Mouse (Mus musculus): ENCODE measurements around the gene Myh8. TPM values are rescaled to one million over a fixed set of nuclear protein-coding genes. Genes with fewer than 3 reads are reported as not detected.

The Myh8 gene
- 0.39 and 2.3 TPM in 2 replicates for polyA plus RNA-seq (2015; fragmentation: Nextera tagmentation; extraction: Ambion mirVana)

DNA sequence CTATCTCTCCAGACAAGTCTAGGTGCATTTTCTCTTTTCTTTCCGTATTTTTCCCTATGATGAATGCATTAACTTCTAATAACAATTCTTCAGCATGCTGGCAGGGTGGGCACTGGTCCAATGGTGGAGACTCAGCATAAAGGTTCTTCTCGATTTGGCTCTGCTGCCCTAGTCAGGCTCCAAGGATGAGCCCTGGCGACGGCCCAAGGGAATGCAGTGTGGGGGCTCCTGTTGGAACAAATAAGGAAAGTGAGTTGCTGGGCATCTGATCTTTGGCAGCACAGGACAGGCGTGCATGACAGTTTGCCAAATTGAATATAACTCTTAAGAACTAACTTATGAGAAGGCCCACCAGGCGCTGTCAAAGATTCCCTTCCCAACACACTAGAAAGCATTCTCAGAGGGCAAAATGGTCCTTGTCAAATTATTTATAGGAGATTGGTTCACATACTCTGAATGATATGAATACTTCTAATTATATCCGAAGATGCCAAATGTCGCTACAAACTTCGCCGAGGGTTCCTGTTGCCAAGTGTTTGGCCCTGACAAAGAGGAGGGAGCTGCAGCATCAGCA, at the start of gene Myh8:
Gene Myh8 (plus strand): TSS at position 524 of the 574 bp plus-strand sequence.
- no peaks in the 10 kb centered on the region for H3K36me3 ChIP-seq
- H3K27me3 ChIP-seq, result no peaks in the 10 kb centered on the region
- no peak within 1 kb of the TSS for H3K27ac ChIP-seq
- ATAC-seq (ENCODE audit: borderline replicate concordance, extremely low read depth, low FRiP score, low TSS enrichment), result no peak
- H3K4me1 ChIP-seq, result 0 out of 2 replicates have a peak, but pooled peaks cover 2% of the 10 kb centered on the region
- H3K9me3 ChIP-seq, result no peaks in the 10 kb centered on the region
- WGBS, result 58% methylated on average over 10 of the region's 10 CpGs
- no peak within 1 kb of the TSS for H3K4me2 ChIP-seq
- no peak within 1 kb of the TSS for H3K9ac ChIP-seq
- H3K4me3 ChIP-seq, result no peak within 1 kb of the TSS

DNA sequence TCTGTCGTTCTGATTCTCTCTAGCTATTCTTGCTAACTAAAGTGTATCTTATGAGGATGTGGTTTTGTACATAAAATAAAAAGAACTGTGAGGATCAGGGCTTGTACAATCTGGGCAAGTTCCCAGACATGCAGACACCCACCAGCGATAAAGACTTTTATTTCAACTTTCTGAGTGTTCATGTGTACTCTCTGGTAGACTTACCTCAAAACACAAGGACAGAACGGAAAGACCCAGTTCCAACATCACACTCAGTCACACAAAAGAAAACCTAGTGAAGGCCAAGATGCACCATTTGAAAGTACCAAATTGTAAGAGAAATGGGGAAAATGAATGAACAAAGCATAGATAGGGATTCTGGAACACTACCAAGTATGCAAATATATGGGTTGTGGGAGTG, 48.2 kb upstream of the Myh8 start:
- no peaks in the 10 kb centered on the region for H3K27me3 ChIP-seq
- 65% methylated on average over 3 of the region's 3 CpGs for WGBS
- H3K4me2 ChIP-seq, result no peak overlapping the region
- H3K4me1 ChIP-seq, result no peaks in the 10 kb centered on the region
- H3K4me3 ChIP-seq, result no peak overlapping the region
- H3K36me3 ChIP-seq, result no peaks in the 10 kb centered on the region
- H3K9ac ChIP-seq, result no peak overlapping the region
- no peak overlapping the region for H3K27ac ChIP-seq
- no peak for ATAC-seq (ENCODE audit: borderline replicate concordance, extremely low read depth, low FRiP score, low TSS enrichment)
- no peaks in the 10 kb centered on the region for H3K9me3 ChIP-seq

DNA sequence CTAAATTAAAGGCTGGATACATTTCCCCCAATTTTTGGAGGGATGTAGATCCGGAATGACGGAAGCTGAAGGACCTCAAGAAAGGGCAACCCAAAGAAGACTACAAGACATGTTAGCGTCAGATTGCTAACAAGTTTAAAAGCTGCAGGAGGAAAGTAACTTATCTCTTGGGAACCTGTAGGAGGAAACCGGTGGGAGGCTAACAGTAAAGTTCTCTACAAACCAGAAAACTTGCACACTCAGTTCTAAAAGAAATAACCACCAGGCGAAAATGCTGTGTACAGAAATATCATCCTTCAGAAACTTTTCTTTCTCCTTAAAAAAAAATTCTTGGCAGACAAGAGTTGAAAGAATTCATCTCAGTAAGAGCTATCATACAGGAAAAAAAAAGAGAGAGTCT, 47.8 kb upstream of the Myh8 start:
- Histone ChIP-seq H3K36me3 (no peaks in the 10 kb centered on the region), H3K27me3 (no peaks in the 10 kb centered on the region), H3K9me3 (no peaks in the 10 kb centered on the region), H3K4me3 (no peak overlapping the region), H3K4me1 (no peaks in the 10 kb centered on the region), H3K4me2 (no peak overlapping the region), H3K9ac (no peak overlapping the region), H3K27ac (no peak overlapping the region)
- 63% methylated on average over 5 of the region's 5 CpGs for WGBS
- ATAC-seq (ENCODE audit: borderline replicate concordance, extremely low read depth, low FRiP score, low TSS enrichment), result no peak

DNA sequence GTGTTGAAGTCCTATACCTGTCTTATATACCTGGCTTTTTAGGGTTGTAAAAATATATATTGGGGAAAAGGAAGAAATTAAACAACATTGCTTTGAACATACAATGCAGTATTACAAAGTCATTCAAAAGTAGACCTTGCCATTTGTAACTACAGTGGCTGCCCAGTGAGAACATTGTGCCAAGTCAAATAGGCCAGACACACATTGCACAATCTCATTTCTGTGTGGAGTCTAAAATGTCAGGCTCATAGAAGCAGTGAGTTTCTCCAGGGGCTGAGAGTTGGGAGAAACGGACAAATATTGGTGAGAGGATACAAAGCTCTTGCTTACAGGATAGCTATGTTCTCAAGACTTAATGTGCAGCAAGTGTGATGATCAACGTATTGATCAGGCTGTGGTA, 47.0 kb upstream of the Myh8 start:
- WGBS, result 74% methylated on average over 2 of the region's 2 CpGs
- Histone ChIP-seq H3K4me3 (no peak overlapping the region), H3K9me3 (no peaks in the 10 kb centered on the region), H3K27me3 (no peaks in the 10 kb centered on the region), H3K27ac (no peak overlapping the region), H3K36me3 (no peaks in the 10 kb centered on the region), H3K4me1 (no peaks in the 10 kb centered on the region), H3K9ac (no peak overlapping the region), H3K4me2 (no peak overlapping the region)
- ATAC-seq (ENCODE audit: borderline replicate concordance, extremely low read depth, low FRiP score, low TSS enrichment), result no peak

DNA sequence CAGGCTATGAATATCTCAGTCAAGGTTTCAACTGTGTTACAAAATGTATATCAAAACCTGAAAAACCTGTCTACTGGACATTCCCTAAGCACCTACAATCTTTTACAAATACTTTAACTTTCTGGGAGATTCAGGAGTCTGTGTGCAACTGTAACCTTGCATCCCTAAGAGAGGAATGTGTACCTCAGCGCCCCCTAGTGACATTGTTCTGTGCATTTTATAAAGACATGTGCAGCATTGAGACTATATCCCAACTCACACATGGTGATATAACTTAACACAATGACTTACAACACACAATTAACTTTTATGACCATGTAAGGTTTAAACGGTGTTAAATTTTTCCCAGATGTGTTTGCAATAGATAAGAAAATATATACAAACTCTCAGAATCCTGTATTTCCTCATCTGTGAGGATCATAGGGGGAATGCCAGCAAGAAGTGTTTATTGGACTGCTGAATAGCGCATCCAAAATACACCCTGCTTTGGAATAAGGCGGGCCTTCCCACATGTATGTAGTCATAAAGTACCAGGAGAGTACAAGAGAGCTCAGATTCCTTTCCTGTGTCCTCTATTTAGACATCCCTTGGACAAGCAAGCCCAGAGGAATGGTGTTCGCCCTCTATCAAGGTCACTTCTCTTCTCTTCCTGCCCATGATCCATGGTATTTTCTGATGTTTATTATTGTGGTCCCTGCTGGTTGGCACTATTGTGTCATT, 41.1 kb upstream of the Myh8 start:
- H3K36me3 ChIP-seq, result no peaks in the 10 kb centered on the region
- no peak overlapping the region for H3K9ac ChIP-seq
- H3K27me3 ChIP-seq, result no peaks in the 10 kb centered on the region
- H3K4me2 ChIP-seq, result no peak overlapping the region
- no peak overlapping the region for H3K27ac ChIP-seq
- no peak for ATAC-seq (ENCODE audit: borderline replicate concordance, extremely low read depth, low FRiP score, low TSS enrichment)
- WGBS, result 54% methylated on average over 5 of the region's 5 CpGs
- no peak overlapping the region for H3K4me3 ChIP-seq
- no peaks in the 10 kb centered on the region for H3K4me1 ChIP-seq
- no peaks in the 10 kb centered on the region for H3K9me3 ChIP-seq

DNA sequence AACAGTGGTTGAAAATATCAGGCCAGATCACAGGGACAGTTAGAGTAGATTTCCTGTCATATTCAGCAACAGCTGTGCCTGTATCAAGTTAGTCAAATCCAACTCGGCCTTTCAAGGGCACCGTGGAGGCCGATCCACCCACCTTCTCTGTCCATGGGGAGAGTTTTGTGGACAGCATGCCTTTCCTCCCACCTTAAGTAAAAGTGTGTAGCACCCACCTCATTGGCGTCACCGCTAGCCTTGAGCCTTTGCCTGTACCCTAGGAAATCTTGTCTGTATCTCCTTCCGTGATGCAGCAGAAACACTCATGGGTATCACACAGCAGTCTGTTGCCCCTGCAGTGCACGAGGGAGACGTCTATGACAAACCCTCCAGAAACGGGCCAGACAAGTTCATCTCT, 40.1 kb upstream of the Myh8 start:
- WGBS, result 77% methylated on average over 9 of the region's 9 CpGs

DNA sequence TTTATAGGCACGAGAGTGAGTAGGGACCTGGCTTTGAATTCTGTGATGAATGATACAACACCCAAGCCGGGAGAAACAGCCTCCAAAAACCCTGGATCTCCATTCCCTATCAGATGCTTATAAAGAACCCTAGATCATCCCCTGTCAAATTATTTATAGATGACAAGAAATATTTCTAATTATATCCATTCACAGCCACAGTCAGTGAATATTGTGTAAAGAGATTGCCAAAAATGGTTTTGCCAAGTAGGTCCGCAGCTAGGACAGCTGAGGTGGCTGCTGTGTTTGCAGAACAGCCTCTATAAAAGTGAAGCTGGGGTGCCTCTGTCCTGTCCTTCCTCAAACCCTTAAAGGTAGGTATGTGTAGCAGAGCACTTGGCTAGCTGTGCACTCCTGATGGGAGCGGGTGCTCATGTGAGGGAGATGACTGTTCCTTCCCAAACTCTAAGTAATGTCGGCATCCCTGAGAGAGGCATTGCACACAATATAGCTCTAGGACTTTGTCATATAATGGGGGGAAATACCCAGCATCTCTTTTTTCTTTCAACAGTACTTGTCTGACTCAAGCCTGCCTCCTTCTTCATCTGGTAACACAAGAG, 39.3 kb upstream of the Myh8 start, which contains the start of gene Myh4:
Gene Myh4 (plus strand): TSS at position 549 of the 599 bp plus-strand sequence.
- H3K9me3 ChIP-seq, result no peaks in the 10 kb centered on the region
- no peaks in the 10 kb centered on the region for H3K4me1 ChIP-seq
- H3K27ac ChIP-seq, result no peak within 1 kb of the TSS
- H3K4me3 ChIP-seq, result no peak within 1 kb of the TSS
- H3K4me2 ChIP-seq, result no peak within 1 kb of the TSS
- ATAC-seq (ENCODE audit: borderline replicate concordance, extremely low read depth, low FRiP score, low TSS enrichment), result no peak
- H3K27me3 ChIP-seq, result no peaks in the 10 kb centered on the region
- no peaks in the 10 kb centered on the region for H3K36me3 ChIP-seq
- H3K9ac ChIP-seq, result no peak within 1 kb of the TSS
- WGBS, result 68% methylated on average over 5 of the region's 5 CpGs

More for the DNA sequence above, 40.1 kb upstream of the Myh8 start:
- Histone ChIP-seq H3K27me3 (no peaks in the 10 kb centered on the region), H3K9ac (no peak overlapping the region), H3K4me3 (no peak overlapping the region), H3K9me3 (no peaks in the 10 kb centered on the region), H3K4me2 (no peak overlapping the region), H3K36me3 (no peaks in the 10 kb centered on the region), H3K27ac (no peak overlapping the region), H3K4me1 (no peaks in the 10 kb centered on the region)
- no peak for ATAC-seq (ENCODE audit: borderline replicate concordance, extremely low read depth, low FRiP score, low TSS enrichment)

DNA sequence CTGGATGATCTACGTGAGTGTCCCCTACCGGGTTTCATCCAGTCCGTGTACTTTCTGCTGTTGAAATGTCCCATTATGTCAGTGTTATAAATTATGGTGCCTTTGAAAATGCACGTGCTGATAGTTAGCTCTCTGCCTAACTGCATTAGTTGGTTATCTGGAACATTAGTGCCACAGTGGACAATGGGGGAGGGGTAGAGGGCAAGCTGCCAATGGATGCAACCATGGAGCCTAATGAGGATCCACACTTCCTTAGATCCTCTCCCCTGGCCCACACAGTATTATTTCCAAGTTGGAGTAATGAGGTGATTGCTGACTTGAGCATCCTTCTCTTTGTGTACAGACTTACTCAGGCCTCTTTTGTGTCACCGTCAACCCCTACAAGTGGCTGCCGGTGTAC, 35.9 kb upstream of the Myh8 start:
- Histone ChIP-seq H3K36me3 (no peaks in the 10 kb centered on the region), H3K9ac (no peak overlapping the region), H3K4me3 (no peak overlapping the region), H3K9me3 (no peaks in the 10 kb centered on the region), H3K4me2 (no peak overlapping the region), H3K27ac (no peak overlapping the region), H3K27me3 (no peaks in the 10 kb centered on the region), H3K4me1 (no peaks in the 10 kb centered on the region)
- ATAC-seq (ENCODE audit: borderline replicate concordance, extremely low read depth, low FRiP score, low TSS enrichment), result no peak
- WGBS, result 57% methylated on average over 6 of the region's 6 CpGs

DNA sequence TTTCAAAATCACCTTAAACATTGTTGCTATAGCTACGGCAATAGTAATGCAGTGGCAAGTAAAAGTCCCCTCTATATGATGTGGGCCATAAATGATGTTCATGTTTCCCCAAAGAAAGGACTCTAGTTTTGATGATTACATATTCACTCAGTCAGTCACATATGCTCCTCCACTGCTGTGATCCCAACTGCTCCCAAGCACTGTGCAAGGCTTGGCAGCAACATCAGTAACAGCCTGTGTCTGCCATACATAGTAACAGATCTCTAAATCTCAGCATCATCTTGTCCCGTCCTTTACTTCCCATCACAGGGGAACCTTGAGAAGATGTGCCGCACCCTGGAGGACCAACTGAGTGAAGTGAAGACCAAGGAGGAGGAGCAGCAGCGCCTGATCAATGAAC, 23.2 kb upstream of the Myh8 start:
- Histone ChIP-seq H3K9ac (no peak overlapping the region), H3K36me3 (no peaks in the 10 kb centered on the region), H3K27ac (no peak overlapping the region), H3K4me3 (no peak overlapping the region), H3K27me3 (no peaks in the 10 kb centered on the region), H3K4me2 (no peak overlapping the region), H3K9me3 (no peaks in the 10 kb centered on the region), H3K4me1 (no peaks in the 10 kb centered on the region)
- ATAC-seq (ENCODE audit: borderline replicate concordance, extremely low read depth, low FRiP score, low TSS enrichment), result no peak
- WGBS, result 88% methylated on average over 4 of the region's 4 CpGs

DNA sequence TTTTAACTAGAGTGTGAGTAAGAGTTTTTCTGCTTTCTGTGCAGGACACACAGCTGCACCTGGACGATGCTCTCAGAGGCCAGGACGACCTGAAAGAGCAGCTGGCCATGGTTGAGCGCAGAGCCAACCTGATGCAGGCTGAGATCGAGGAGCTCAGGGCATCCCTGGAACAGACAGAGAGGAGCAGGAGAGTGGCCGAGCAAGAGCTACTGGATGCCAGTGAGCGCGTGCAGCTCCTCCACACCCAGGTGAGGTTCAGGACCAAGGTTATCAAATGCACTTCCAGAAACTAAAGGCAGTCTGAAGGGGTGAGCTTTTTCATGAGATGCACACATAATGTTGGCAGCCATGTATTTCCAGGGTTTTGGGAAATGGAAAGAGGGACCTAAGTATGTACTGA, 19.9 kb upstream of the Myh8 start:
- H3K4me2 ChIP-seq, result no peak overlapping the region
- no peak for ATAC-seq (ENCODE audit: borderline replicate concordance, extremely low read depth, low FRiP score, low TSS enrichment)
- no peaks in the 10 kb centered on the region for H3K4me1 ChIP-seq
- H3K27me3 ChIP-seq, result no peaks in the 10 kb centered on the region
- 74% methylated on average over 7 of the region's 7 CpGs for WGBS
- H3K36me3 ChIP-seq, result no peaks in the 10 kb centered on the region
- H3K9ac ChIP-seq, result no peak overlapping the region
- no peak overlapping the region for H3K4me3 ChIP-seq
- H3K9me3 ChIP-seq, result no peaks in the 10 kb centered on the region
- H3K27ac ChIP-seq, result no peak overlapping the region

DNA sequence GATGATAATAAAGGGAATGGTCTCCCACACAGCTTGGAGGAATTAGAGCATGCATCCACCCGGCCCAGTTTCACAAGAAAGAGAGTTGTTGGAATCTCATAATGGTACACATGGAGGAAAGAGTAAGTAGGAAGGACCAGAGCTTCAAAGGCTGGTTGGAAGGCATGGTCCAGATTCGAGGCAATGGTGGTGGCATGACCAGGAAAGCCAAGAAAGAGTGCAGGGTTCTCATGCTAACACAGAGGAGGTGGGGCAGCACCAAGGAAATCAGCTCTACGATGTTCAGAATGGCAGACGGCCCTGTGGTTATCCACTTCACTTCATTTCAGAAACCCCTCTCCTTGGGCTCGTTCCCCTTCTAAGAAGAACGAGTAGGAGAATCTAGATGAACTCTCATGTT, 16.0 kb upstream of the Myh8 start:
- ATAC-seq (ENCODE audit: borderline replicate concordance, extremely low read depth, low FRiP score, low TSS enrichment), result no peak
- no peaks in the 10 kb centered on the region for H3K36me3 ChIP-seq
- no peaks in the 10 kb centered on the region for H3K9me3 ChIP-seq
- no peak overlapping the region for H3K4me3 ChIP-seq
- no peak overlapping the region for H3K9ac ChIP-seq
- no peak overlapping the region for H3K4me2 ChIP-seq
- H3K4me1 ChIP-seq, result no peaks in the 10 kb centered on the region
- 76% methylated on average over 6 of the region's 6 CpGs for WGBS
- H3K27me3 ChIP-seq, result no peaks in the 10 kb centered on the region
- no peak overlapping the region for H3K27ac ChIP-seq

DNA sequence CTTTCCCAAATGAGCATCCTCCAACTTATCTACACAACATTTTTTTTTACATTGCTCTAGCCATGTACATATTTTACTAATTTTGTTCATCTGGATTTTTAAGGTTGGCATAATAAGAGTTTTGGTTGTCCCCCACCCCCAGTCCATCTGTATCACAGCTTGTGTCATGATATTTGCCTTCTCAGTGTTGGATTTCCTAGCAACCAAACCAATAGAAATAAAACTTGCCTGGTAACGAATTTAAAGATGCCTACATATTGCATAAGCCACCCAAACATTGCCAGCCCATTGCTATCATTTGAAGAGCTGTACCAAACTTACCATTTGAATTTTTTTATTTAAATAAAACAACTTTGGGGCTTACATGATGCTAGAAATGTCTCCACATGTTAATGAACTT, 16.5 kb downstream of the Myh8 start:
- 85% methylated on average over 1 of the region's 1 CpGs for WGBS
- ATAC-seq (ENCODE audit: borderline replicate concordance, extremely low read depth, low FRiP score, low TSS enrichment), result no peak

More for the DNA sequence above, 16.5 kb downstream of the Myh8 start:
- Histone ChIP-seq H3K9ac (no peak overlapping the region), H3K36me3 (no peaks in the 10 kb centered on the region), H3K9me3 (peaks cover 6% of the 10 kb centered on the region; the same call in 1 of the 2 replicates), H3K4me3 (no peak overlapping the region), H3K4me2 (no peak overlapping the region), H3K27me3 (no peaks in the 10 kb centered on the region), H3K4me1 (no peaks in the 10 kb centered on the region), H3K27ac (no peak overlapping the region)

All from lung, embryonic 15.5 days (tissue).